Mouse (Mus musculus) liver (tissue): ENCODE measurements around the gene Parg.

Source experiments
- DNase-seq: peaks from one replicate; pipeline ENCODE4 v3.0.0-alpha.2; 2020; ENCODE audit warnings: mixed read lengths

Parg gene

DNA sequence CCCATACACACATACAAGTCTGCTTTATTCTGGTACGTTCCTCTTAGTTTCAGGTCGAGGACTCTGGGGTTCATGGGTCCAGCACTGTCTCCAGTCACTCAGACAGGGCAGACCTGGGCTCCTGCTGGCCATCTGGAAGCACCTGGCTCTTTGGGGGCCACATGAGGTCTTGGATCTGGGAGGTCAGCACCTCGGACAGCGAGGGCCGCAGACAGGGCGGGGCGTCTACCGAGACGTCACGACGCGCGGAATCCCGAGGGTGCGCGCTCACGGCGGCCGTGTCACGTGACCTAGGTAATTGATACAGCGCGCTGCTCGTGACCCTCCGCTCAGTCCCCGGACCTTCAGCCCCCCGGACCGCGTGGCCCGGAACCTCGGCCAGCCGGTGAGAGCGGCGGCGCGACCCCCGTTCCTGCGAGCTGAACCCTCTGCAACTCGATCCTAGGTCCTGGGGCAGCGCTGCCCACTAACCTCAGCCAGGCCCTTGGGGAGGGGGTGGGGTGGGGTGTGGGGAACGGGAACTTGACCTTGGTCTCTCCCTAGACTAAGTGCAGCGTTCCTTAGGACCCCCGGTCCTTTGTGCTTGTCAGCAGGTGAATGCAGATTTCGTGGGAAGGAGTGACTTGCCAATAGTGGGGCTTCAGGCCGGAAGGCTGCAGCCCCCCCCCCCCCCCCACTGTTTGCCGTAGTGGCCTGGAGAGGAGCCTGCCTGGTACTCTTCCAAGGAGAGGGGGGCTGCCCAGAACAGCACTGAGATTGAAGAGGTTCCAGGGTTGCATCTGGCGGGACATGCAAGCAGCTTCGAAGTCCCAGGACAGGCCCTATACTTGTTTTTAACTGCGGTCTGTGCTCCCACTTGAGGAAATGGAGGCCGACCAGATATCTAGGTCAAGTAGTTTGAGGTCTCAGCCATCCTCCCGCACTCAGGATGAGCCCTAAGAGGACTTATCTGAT, 120.3 kb downstream of the Parg start, which contains the start of gene Ogdhl:
Ogdhl (plus strand) TSS at position 288 of the 954 bp plus-strand sequence.
- peak; percentile 80 for DNase-seq

DNA sequence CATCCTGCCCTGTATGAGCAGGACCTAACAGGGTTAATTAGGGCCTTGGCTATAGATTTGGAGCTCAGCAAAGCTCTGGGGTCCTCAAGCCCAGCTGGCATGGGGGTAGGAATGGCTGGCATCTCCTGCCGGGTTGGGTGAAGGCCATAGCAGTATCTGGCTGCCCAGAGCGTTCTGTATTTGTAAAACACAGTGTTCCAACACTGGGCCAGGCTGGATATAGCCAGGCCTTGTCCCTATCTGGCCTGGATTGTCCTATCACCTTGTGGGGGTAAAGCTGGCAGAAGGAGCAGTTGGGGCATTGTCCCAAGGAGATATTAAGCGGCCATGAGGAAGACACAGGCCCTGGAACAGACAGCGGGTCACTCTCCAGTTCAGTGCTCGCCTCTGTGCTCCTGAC, 121.5 kb downstream of the Parg start:
- DNase-seq: no peak

DNA sequence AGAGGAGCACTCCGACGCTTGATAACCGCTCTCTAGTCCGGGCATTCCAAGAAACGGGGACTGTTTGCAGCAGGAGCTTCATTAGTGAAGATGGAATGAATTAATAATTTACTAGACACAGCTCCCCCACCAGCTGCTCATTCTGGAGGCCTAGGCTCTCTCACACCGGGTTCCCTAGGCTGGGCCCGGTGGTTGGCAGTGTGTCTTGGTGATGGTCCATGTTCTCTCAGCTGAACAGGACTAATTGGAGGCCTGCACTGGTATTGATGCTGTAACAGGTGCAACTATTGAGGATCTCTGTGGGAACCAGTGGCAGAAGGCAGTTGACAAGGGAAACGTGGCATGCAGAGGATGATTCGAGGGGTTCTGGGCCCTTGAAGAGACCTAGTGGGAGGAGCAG, 125.6 kb downstream of the Parg start:
- no peak for DNase-seq

DNA sequence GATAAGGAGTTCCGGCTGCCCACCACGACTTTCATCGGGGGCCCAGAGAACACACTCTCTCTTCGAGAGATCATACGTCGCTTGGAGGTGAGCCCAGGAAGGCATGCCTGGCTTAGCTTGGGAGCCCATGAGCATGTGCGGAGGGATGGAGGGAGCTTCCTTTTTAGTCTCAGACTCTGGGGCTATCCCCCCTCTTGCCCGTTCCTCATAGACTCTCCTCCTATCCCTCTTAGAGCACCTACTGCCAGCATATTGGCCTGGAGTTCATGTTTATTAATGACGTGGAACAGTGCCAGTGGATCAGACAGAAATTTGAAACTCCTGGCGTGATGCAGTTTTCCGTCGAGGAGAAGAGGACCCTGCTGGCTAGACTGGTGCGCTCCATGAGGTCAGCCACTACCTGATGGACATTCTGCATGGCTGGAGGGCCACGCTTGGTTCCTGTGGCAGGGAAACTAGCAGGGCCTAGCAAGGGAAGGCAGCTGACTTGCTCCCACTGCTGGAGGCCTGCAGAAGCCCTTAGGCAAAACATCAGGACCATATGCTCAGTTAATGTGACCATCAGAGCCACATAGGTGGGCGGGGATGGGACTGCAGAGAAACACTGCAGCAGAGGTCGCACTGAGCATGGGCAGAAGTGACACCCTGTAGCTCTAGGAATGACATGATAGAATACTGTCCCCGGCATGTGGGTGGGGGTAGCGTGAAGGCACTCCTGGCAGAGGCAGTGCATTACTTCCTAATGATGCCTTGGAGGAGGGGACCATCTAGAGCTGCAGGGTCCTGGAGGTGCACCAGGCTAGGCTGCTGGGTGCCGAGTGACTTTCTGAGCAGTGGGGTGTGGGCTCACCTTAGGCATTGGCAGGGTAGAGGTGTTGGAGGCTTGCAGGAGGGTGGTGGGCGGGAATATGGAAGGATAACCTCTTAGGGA, 131.0 kb downstream of the Parg start:
- no peak for DNase-seq

DNA sequence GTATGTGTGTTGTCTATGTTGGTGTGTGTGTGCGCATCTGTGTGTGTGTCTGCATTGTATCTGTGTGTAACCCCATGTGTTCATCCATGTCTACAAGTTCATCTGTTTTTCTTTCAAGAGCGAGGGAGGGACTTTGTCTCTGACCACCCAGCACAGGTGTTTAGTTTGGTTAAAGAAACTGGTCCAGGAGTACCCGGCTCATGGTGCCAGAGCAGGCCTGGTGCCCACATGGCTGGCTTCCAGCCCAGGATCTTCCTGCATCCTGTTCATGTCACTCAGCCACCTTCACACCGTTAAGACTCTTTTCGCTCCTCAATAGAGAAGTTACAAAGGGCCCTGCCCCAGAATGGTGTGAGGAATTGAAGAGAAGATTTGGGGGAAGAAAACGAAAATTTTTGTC, 134.3 kb downstream of the Parg start:
- DNase-seq: no peak

DNA sequence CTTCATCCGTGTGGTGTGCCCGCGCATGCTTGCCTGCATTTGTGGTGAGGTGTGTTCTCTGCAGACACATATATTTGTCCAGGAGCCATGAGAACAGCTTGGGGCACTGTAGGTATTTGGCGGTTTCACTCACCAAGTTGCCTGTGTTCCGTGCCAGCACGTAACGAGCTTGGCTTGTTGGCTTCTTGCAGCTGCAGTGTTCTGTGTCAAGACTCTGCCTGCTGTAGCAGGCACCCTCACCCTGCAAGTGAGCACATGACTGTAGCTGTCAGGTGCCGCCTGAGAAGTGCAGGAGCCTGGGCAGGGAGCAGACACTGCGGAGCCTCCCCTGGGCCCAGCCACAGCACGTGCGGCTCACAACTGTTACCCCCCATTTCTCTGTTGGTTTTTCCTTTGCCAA, 134.8 kb downstream of the Parg start:
- DNase-seq: no peak

DNA sequence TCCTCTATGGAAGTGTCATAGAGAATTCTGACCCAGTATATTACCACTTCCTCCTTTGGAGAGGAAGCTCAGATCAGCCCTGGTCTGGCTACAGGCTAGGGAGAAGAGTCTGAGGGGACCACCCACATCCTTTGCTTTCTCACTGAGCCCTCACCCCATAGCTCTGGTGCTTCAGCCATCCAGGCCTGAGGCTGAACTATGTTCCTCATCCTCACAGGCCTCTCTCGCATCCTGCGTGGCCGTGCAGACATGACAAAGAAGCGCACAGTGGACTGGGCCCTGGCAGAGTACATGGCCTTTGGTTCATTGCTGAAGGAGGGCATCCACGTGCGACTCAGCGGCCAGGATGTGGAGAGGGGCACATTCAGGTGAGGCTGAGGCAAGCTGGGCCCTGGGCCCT, 140.1 kb downstream of the Parg start:
- no peak for DNase-seq

DNA sequence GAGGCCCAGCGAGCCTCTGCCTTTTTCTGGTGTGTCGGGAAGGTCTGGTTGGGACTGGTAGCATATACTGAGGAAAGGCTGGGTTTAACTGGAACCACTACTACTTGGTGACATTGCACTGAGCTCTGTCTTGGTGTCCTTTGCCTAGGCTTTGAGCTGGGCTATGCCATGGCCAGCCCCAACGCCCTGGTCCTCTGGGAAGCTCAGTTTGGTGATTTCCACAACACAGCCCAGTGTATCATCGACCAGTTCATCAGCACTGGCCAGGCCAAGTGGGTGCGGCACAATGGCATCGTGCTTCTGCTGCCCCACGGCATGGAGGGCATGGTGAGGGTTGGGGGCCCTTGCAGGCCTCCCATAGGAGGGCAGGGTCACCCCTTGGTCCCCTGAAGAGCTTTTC, 142.4 kb downstream of the Parg start:
- DNase-seq: no peak

DNA sequence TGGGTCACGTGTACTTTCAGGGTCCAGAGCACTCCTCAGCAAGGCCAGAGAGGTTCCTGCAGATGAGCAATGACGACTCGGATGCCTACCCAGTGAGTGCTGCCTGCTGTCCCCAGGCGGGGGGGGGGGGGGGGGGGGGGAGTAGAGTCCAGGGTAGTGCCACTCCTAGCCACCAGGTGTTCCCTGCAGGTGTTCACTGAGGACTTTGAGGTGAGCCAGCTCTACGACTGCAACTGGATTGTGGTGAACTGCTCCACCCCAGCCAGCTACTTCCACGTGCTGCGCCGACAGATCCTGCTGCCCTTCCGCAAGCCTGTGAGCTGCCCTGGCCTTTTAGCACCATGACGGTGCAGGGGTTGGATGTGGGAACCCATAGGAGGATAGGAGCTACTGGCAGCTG, 142.9 kb downstream of the Parg start:
- no peak for DNase-seq
